Mouse (Mus musculus): ENCODE measurements around the gene Bag5.

- TF ChIP-seq CTCF (IDR thresholded peaks at IDR 0.05; ENCODE audit: control insufficient read depth, insufficient read depth, insufficient read length) (no peak), USF1 (IDR thresholded peaks at IDR 0.05; ENCODE audit: low read depth) (no peak), MYOD1 (IDR thresholded peaks at IDR 0.05; ENCODE audit: control insufficient read depth, insufficient read length, low read depth) (no peak), MYOG (IDR thresholded peaks at IDR 0.05; ENCODE audit: control insufficient read depth, extremely low read depth, insufficient read length) (no peak)
Measured at GRCm38 (mm10) chr12:111669961-111670360, 43.1 kb downstream of the Bag5 start.

Measured in C2C12 (cell line).